Comparison of ENCODE assay signal across 14 mouse cellular contexts in the genomic region with DNA sequence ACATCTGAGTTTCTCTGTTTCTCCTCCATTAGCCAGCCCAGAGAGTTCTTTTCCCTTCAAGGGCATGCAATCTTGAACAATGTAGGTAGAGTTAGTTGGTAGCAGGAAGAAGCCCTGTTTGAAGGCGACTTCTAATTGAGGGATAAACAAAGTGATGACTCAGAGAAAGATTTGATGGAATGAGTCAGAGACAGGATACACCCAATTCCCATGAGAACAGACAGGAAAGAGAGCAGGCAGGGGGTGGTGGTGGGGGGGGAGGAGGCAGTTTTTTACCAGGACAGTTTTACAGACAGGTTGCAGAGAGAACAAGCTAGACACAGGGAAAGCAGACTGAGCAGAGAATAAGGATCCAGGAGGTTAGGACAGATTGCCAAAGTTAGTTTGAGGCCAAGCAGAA. TPM values are rescaled to one million over a fixed set of nuclear protein-coding genes. Genes with fewer than 3 reads are reported as not detected.
"Had no signal": no experiment of that assay in that cellular context is flagged by ENCODE, and none has a peak within 500 bp of the region (broad histone marks: within the 10 kb centered on the region; RNA-seq: fewer than 3 reads in every experiment).

No protein-coding gene starts in this region.

- H3K27ac ChIP-seq: kidney, postnatal 0 days; left cerebral cortex, adult 2 months; limb, embryonic 15.5 days; liver, embryonic 12.5 days; neural tube, embryonic 12.5 days had no signal

- DNase-seq: kidney, adult 2 months; lung, embryonic 14.5 days; lung, postnatal 14 days; midbrain, embryonic 14.5 days; right cerebral cortex, postnatal 4 days; spleen, adult 18-20 months; thymus, adult 18-20 months; thymus, postnatal 14 days had no signal

- H3K27me3 ChIP-seq: limb, embryonic 15.5 days; liver, embryonic 12.5 days; neural tube, embryonic 12.5 days had no signal

- H3K4me3 ChIP-seq: left cerebral cortex, adult 2 months; limb, embryonic 15.5 days; liver, embryonic 12.5 days; neural tube, embryonic 12.5 days had no signal

- H3K4me1 ChIP-seq: liver, embryonic 12.5 days had no signal

RNA-seq across cellular contexts. Expression of a gene that starts 29.0 kb away (rescaled TPM):
- polyA plus RNA-seq: liver, embryonic 12.5 days; liver, embryonic 16.5 days had no signal
